Mouse (Mus musculus): Measurements from ENCODE around the gene Icam4.

DNA sequence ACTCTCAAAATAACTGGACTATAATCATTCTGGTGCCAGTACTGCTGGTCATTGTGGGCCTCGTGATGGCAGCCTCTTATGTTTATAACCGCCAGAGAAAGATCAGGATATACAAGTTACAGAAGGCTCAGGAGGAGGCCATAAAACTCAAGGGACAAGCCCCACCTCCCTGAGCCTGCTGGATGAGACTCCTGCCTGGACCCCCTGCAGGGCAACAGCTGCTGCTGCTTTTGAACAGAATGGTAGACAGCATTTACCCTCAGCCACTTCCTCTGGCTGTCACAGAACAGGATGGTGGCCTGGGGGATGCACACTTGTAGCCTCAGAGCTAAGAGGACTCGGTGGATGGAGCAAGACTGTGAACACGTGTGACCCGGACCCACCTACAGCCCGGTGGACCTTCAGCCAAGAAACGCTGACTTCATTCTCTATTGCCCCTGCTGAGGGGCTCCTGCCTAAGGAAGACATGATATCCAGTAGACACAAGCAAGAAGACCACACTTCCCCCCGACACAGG, 1.3 kb upstream of the Icam4 start:
- TF ChIP-seq CTCF (IDR thresholded peaks at IDR 0.05) (no peak), POLR2A (IDR thresholded peaks at IDR 0.05; ENCODE audit: insufficient read depth, low read depth, low read length) (no peak), EP300 (IDR thresholded peaks at IDR 0.05; ENCODE audit: insufficient read depth, low read depth, low read length) (no peak)

Measured in heart, adult 2 months (tissue).